Mouse (Mus musculus) kidney, embryonic 15.5 days (tissue): ENCODE measurements around the gene Cldn34a. TPM values are rescaled to one million over a fixed set of nuclear protein-coding genes. Genes with fewer than 3 reads are reported as not detected.
"Not testable (repeated sequence)": the region's sequence is repeated elsewhere in the genome, so short reads cannot be mapped to it uniquely, and the experiment has no call there.

Source experiments
- ATAC-seq: fragments of 200-750 bp; cut with Nextera tagmentation; replicated peaks from 2 replicates; pipeline ENCODE4 v1.8.0; 2017; ENCODE audit warnings: moderate TSS enrichment; ENCODE audit not compliant: low FRiP score
- H3K27ac ChIP-seq: fragments of 300-500 bp; sonication (generic); 2 replicates; pipeline ENCODE4 v1.5.1; 2015; ENCODE audit warnings: mild to moderate bottlenecking, inconsistent platforms
- H3K27me3 ChIP-seq: fragments of 300-500 bp; sonication (generic); 2 replicates; pipeline ENCODE4 v1.6.1; 2015; ENCODE audit warnings: inconsistent platforms
- H3K36me3 ChIP-seq: fragments of 300-500 bp; sonication (generic); 2 replicates; pipeline ENCODE4 v1.6.1; 2015; ENCODE audit warnings: inconsistent platforms
- H3K4me1 ChIP-seq: fragments of 300-500 bp; sonication (generic); 2 replicates; pipeline ENCODE4 v1.6.1; 2015; ENCODE audit warnings: inconsistent platforms
- H3K4me2 ChIP-seq: fragments of 300-500 bp; sonication (generic); 2 replicates; pipeline ENCODE4 v1.6.1; 2015; ENCODE audit warnings: moderate library complexity, mild to moderate bottlenecking, inconsistent platforms
- H3K4me3 ChIP-seq: fragments of 300-500 bp; sonication (generic); replicated peaks from 2 replicates; pipeline ENCODE4 v1.5.1; 2015; ENCODE audit warnings: mild to moderate bottlenecking, inconsistent platforms
- H3K9ac ChIP-seq: fragments of 300-500 bp; sonication (generic); 2 replicates; pipeline ENCODE4 v1.6.1; 2015; ENCODE audit warnings: mild to moderate bottlenecking, inconsistent platforms
- H3K9me3 ChIP-seq: fragments of 300-500 bp; sonication (generic); replicated peaks from 2 replicates; pipeline ENCODE4 v1.6.1; 2016; ENCODE audit warnings: inconsistent platforms
- WGBS: fragments of 180-500 bp; shearing (Covaris S2); methylation state at CpG from one replicate; pipeline ENCODE4 v1.1.7; 2015; ENCODE audit warnings: mixed read lengths; 5-methylcytosine and 5-hydroxymethylcytosine counted together
- polyA plus RNA-seq: library from polyadenylated mRNA; unstranded; fragments of >200 nt; fragmentation: Nextera tagmentation; extraction: Ambion mirVana; gene quantifications from 2 replicates; pipeline ENCODE4 v1.2.1, GENCODE M21; 2015

The Cldn34a gene
- not detected in 2 replicates for polyA plus RNA-seq

DNA sequence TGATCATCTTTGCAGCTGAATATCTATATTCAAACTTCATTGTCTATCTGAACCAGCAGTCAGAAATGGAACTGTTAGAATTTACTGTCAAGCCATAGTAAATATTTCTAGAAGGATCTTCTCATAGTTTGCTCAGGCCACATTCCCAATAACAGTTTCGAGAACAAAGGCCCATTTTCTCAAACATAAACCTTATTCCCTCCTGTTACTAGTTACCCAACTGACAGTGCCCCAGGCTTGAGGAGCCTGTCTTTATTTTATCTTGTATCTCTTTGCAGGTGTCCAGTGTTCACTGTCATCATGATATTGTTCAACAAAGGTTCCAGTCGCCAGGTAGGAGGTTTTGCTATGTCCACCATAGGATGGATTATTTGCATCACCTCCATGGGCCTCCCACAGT, at the start of gene Cldn34a:
Gene Cldn34a, plus strand, starts transcription at position 301 of the 400 bp plus-strand sequence.
- Histone ChIP-seq H3K36me3 (no peaks in the 10 kb centered on the region), H3K4me3 (no peak within 1 kb of the TSS), H3K4me1 (no peaks in the 10 kb centered on the region), H3K4me2 (no peak within 1 kb of the TSS), H3K9me3 (no peaks in the 10 kb centered on the region), H3K27me3 (peaks cover 21% of the 10 kb centered on the region), H3K9ac (no peak within 1 kb of the TSS), H3K27ac (no peak within 1 kb of the TSS)
- WGBS, result 75% methylated on average over 2 of the region's 2 CpGs
- ATAC-seq, result no peak

DNA sequence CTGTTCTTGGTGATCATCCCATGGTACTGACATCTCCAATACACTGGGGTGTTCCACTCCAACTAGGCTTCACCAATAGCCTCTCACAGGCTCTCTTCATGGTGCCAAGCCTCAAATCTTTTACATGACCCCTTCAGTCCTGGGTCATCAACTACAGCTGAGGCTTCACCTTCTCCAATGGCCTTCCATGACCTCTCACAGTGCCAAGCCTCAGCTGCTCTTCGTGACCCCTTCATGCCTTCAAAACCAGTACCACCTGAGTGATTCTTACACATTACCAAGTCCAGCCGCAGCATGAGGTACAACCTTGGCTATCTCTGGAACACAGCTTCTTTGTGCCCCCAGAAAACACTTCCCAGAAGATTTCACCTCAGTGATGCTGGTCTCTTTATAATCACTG, 44.5 kb upstream of the Cldn34a start:
- H3K36me3 ChIP-seq, H3K27me3 ChIP-seq, ATAC-seq, H3K4me3 ChIP-seq, H3K9me3 ChIP-seq, H3K9ac ChIP-seq, H3K27ac ChIP-seq, H3K4me1 ChIP-seq, H3K4me2 ChIP-seq: not testable (repeated sequence)
- WGBS, result 76% methylated on average over 2 of the region's 2 CpGs

DNA sequence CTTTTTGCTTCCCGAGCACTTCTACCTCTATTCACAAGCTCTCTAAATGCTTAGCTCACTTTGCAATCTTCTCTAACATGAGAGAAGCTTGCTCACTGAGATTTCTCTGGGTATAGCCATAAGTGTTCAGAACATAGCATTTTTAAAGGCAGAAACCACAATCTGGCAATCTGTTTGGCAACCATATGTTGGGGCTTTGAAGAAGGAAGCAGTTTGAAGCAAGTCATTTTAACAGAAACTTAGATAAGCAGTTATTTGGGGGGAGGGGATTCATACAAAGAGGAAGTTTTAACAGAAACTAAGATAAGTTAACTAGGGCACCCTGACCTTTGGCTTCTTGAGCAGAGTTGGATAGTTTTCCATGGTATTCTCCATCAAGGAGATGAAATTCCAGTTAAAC, 17.4 kb upstream of the Cldn34a start:
- Histone ChIP-seq H3K27ac (no peak overlapping the region), H3K4me1 (no peaks in the 10 kb centered on the region), H3K4me2 (no peak overlapping the region), H3K27me3 (peaks cover 53% of the 10 kb centered on the region), H3K9me3 (no peaks in the 10 kb centered on the region), H3K36me3 (no peaks in the 10 kb centered on the region), H3K9ac (no peak overlapping the region), H3K4me3 (no peak overlapping the region)
- no peak for ATAC-seq
- 86% methylated on average over 1 of the region's 1 CpGs for WGBS

DNA sequence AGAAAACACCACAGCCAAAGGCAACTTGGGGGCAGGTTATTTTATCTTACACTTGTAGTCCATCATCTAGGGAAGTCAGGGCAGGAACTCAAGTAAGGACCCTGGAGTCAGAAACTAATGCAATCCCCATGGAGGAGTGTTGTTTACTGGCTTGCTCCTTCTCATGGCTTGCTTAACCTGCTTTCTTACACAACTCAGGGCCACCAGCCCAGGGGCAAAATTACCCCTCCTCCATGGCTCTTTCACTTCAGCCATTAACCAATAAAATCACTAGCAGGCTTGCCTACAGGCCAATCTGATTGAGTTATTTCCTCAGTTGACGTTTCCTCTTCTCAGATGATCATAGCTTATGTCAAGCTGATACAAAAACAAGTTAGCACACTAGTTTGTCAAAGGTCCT, 15.0 kb upstream of the Cldn34a start:
- H3K4me3 ChIP-seq, result no peak overlapping the region
- WGBS, result 57% methylated on average over 1 of the region's 1 CpGs

DNA sequence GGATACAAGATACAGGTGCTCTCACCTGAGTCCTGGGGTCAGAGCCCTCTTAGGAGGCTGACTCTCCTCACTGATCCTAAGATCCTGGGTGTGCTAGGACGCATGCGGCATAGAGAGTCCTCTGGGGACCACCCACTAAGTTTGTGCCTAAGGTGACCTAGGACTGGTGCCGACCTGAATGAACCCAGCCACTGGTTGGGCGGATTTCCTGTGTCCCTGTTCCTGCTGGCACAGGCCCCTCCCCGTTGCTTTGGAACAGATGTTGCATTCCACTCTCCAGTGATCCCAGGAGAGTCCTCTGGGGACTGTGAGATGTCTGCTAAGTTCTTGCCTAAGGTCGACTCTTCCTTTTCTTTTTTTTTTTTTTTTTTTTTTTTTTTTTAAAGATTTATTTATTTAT, 5.7 kb upstream of the Cldn34a start:
- Histone ChIP-seq H3K27me3 (peaks cover 4% of the 10 kb centered on the region), H3K4me3 (no peak overlapping the region), H3K36me3 (no peaks in the 10 kb centered on the region), H3K4me2 (no peak overlapping the region), H3K27ac (no peak overlapping the region), H3K4me1 (no peaks in the 10 kb centered on the region), H3K9ac (no peak overlapping the region), H3K9me3 (no peaks in the 10 kb centered on the region)
- 77% methylated on average over 6 of the region's 6 CpGs for WGBS
- ATAC-seq, result no peak

More for the DNA sequence above, 15.0 kb upstream of the Cldn34a start:
- no peak for ATAC-seq
- Histone ChIP-seq H3K27me3 (peaks cover 42% of the 10 kb centered on the region), H3K9me3 (no peaks in the 10 kb centered on the region), H3K27ac (no peak overlapping the region), H3K4me1 (no peaks in the 10 kb centered on the region), H3K9ac (no peak overlapping the region), H3K36me3 (no peaks in the 10 kb centered on the region), H3K4me2 (no peak overlapping the region)

Other genes with a start within 250 kb of the Cldn34a start
- 16.8 and 17.8 TPM in 2 replicates for gene Kantr, start 235.8 kb upstream of the Cldn34a start, polyA plus RNA-seq
- gene Tspyl2, start 220.9 kb upstream of the Cldn34a start, polyA plus RNA-seq, result 30.3 and 35.4 TPM in 2 replicates
- 3.8 and 4.2 TPM in 2 replicates for gene Gpr173, start 194.6 kb upstream of the Cldn34a start, polyA plus RNA-seq
- gene Shroom2, start 206.1 kb downstream of the Cldn34a start, polyA plus RNA-seq, result 4.7 and 5.5 TPM in 2 replicates
- 0.09 and 0.13 TPM in 2 replicates for gene Gpr143, start 218.6 kb downstream of the Cldn34a start, polyA plus RNA-seq